Mouse (Mus musculus) CH12.LX (cell line): Measurements from ENCODE around the gene Gnat1. TPM values are rescaled to one million over a fixed set of nuclear protein-coding genes. Genes with fewer than 3 reads are reported as not detected.

ENCODE experiments used
- DNase-seq: peaks from one replicate; pipeline ENCODE4 v3.0.0-alpha.2; 2013; ENCODE audit errors: extremely low read depth
- H3K27ac ChIP-seq: 2 replicates; pipeline ENCODE4 v1.5.1; 2012; ENCODE audit warnings: low read depth, mild to moderate bottlenecking, control low read depth, moderate library complexity; ENCODE audit not compliant: insufficient read depth
- H3K27me3 ChIP-seq: replicated peaks from 2 replicates; pipeline ENCODE3; 2012; ENCODE audit warnings: inconsistent platforms
- H3K36me3 ChIP-seq, 2 experiments: replicated peaks in 1 of 2; 2 replicates each; pipeline versions ENCODE3 to v1.6.1; 2012; ENCODE audit warnings: inconsistent platforms in 1 of 2, low read length in 1 of 2, mild to moderate bottlenecking in 1 of 2, mixed read lengths in 1 of 2, moderate library complexity in 1 of 2; ENCODE audit not compliant: control insufficient read depth in 1 of 2, insufficient read depth in 1 of 2
- H3K4me1 ChIP-seq, 2 experiments: 2 replicates each; pipeline ENCODE4 v1.6.1; 2012; ENCODE audit warnings: inconsistent platforms in 1 of 2, moderate library complexity in 1 of 2; ENCODE audit not compliant: insufficient read depth in 2 of 2, control insufficient read depth in 1 of 2
- H3K4me2 ChIP-seq: 2 replicates; pipeline ENCODE4 v1.6.1; 2012; ENCODE audit warnings: low read depth, mild to moderate bottlenecking, control low read depth; ENCODE audit not compliant: poor library complexity, insufficient read depth, severe bottlenecking
- H3K4me3 ChIP-seq, 3 experiments: fragments of 150-350 bp in 1 of 3; sonication (generic) in 1 of 3; replicated peaks in 1 of 3; 2 replicates each; pipeline versions ENCODE3 to v1.5.1; 2011 to 2012; ENCODE audit warnings: low read depth in 2 of 3, low read length in 2 of 3, mild to moderate bottlenecking in 2 of 3, moderate library complexity in 2 of 3, control low read depth in 1 of 3, improper control_type of control experiment in 1 of 3, inconsistent platforms in 1 of 3, mixed read lengths in 1 of 3; ENCODE audit not compliant: poor library complexity in 1 of 3
- H3K79me2 ChIP-seq: replicated peaks from 2 replicates; pipeline ENCODE4 v1.6.1; 2012; ENCODE audit warnings: mild to moderate bottlenecking, moderate library complexity; ENCODE audit not compliant: control insufficient read depth, poor library complexity, insufficient read depth, severe bottlenecking; ENCODE audit errors: extremely low read depth
- H3K9ac ChIP-seq: 2 replicates; pipeline ENCODE4 v1.6.1; 2012; ENCODE audit warnings: low read depth, mild to moderate bottlenecking, control low read depth, moderate library complexity; ENCODE audit not compliant: insufficient read depth
- H3K9me3 ChIP-seq: replicated peaks from 2 replicates; pipeline ENCODE3; 2012; ENCODE audit warnings: low read length, inconsistent platforms, mixed read lengths
- EP300 ChIP-seq: IDR thresholded peaks from 2 replicates; pipeline ENCODE4 v1.6.1; 2011; ENCODE audit warnings: low read length, improper control_type of control experiment
- ETS1 ChIP-seq: conservative IDR thresholded peaks from 2 replicates; pipeline ENCODE4 v1.6.1; 2012; ENCODE audit warnings: low read depth, mild to moderate bottlenecking, inconsistent platforms, low read length, improper control_type of control experiment, moderate library complexity
- GABPA ChIP-seq: IDR thresholded peaks from 2 replicates; pipeline ENCODE4 v1.6.1; 2012; ENCODE audit warnings: low read depth, low read length, improper control_type of control experiment, inconsistent platforms; ENCODE audit not compliant: insufficient replicate concordance
- IRF4 ChIP-seq: IDR thresholded peaks from 2 replicates; pipeline ENCODE4 v1.6.1; 2014; ENCODE audit warnings: low read depth, mild to moderate bottlenecking, inconsistent platforms, low read length, improper control_type of control experiment
- KAT2A ChIP-seq: IDR thresholded peaks from 2 replicates; pipeline ENCODE4 v1.6.1; 2012; ENCODE audit warnings: low read length, improper control_type of control experiment, inconsistent platforms; ENCODE audit not compliant: insufficient replicate concordance
- MAFK ChIP-seq: IDR thresholded peaks from 2 replicates; pipeline ENCODE4 v1.6.1; 2011; ENCODE audit warnings: low read length, improper control_type of control experiment; ENCODE audit not compliant: insufficient replicate concordance
- MAZ ChIP-seq: IDR thresholded peaks from 2 replicates; pipeline ENCODE4 v1.6.1; 2012; ENCODE audit warnings: low read depth, mild to moderate bottlenecking, inconsistent platforms, low read length, improper control_type of control experiment, moderate library complexity
- MXI1 ChIP-seq: IDR thresholded peaks from 2 replicates; pipeline ENCODE4 v1.6.1; 2011; ENCODE audit warnings: mild to moderate bottlenecking, low read depth, low read length, improper control_type of control experiment
- NELFE ChIP-seq: IDR thresholded peaks from 2 replicates; pipeline ENCODE4 v1.6.1; 2011; ENCODE audit warnings: low read depth, low read length, improper control_type of control experiment
- PAX5 ChIP-seq: IDR thresholded peaks from 2 replicates; pipeline ENCODE4 v1.6.1; 2012; ENCODE audit warnings: low read length, inconsistent platforms, mixed read lengths
- POLR2A ChIP-seq: IDR thresholded peaks from 2 replicates; pipeline ENCODE4 v1.6.1; 2011; ENCODE audit warnings: low read depth, mild to moderate bottlenecking, improper control_type of control experiment, low read length
- TBP ChIP-seq: conservative IDR thresholded peaks from 2 replicates; pipeline ENCODE4 v1.6.1; 2011; ENCODE audit warnings: low read depth, low read length, improper control_type of control experiment
- ZNF384 ChIP-seq: IDR thresholded peaks from 2 replicates; pipeline ENCODE4 v1.6.1; 2012; ENCODE audit warnings: low read depth, low read length, improper control_type of control experiment, inconsistent platforms
- dilution Hi-C: fragments of 300-500 bp; cut with MboI; formaldehyde crosslinking; loops from 2 replicates; pipeline ENCODE4 v1.14.3; 2020; ENCODE audit warnings: low sequenced_read_pairs; ENCODE audit not compliant: extremely low pct_unique_long_range_greater_than_20kb, extremely low pct_ligation_motif_present
- in situ Hi-C: fragments of 300-500 bp; cut with MboI; formaldehyde crosslinking; loops from 3 replicates; pipeline ENCODE4 v1.14.3; 2019; ENCODE audit warnings: low sequenced_read_pairs, low pct_ligation_motif_present, low pct_unique_long_range_greater_than_20kb, mixed read lengths
- polyA plus RNA-seq: library from polyadenylated mRNA; unstranded; fragments of >175 nt; gene quantifications from 2 replicates; pipeline ENCODE4 v1.2.1, GENCODE M21; 2012; ENCODE audit warnings: low read depth; ENCODE audit not compliant: insufficient read length
- total RNA-seq, 2 experiments: library from RNA; depleted of rRNA; stranded (reverse); fragments of 300-350 nt in 1 of 2; fragments of >200 nt in 1 of 2; gene quantifications; 2 replicates each; pipeline ENCODE4 v1.2.3; 2012 to 2014

Gnat1 gene
- total and polyA plus RNA-seq, 3 experiments = 3.0 TPM; not detected in 2

DNA sequence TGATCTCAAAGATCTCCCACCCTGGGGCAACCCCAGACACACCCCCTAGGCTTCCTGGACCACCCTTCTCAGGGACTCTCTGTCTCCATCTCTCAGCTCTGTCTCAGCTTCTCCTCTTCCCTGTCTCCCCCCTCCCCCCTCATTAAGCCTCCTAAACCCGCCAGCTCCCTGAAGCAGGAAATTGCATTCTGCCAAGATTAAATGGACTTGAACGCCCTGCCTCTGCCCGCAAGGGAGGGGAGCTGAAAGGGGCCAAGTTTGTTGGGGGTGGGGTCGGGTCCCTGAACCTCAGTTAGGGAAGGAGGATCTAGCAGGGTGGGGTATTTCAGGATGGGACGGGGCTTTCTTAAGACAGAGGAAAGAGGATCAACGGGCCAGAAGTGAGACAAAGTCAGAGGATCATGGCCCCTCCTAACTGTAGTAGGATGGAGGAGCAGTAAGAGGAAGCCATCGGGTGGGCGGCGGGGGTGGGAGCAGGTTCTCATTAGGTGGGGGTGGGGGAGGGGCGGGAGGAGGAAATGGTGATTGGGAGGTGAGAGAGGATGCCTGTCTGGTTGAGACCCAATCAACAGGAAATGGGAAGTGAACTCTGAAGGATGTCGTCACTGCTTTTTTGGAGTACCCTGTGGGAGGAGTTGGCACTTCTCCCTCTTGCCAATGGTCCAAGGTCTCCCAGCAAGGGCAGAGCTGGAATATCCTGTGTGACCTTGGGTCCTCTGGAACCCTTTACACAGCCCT, 44.5 kb upstream of the Gnat1 start:
- Histone ChIP-seq H3K36me3 (no peaks in the 10 kb centered on the region), H3K9ac (no peak overlapping the region), H3K9me3 (no peaks in the 10 kb centered on the region), H3K79me2 (no peaks in the 10 kb centered on the region), H3K4me3 (no peak overlapping the region), H3K4me1 (peaks cover 0 to 8% of the 10 kb centered on the region in 2 experiments; a peak in 2 of 4 replicates), H3K27ac (no peak overlapping the region), H3K27me3 (peaks cover 88% of the 10 kb centered on the region), H3K4me2 (no peak overlapping the region)
- dilution Hi-C loops (no loop called here), in situ Hi-C loops (no loop called here)
- no peak for DNase-seq
- TF ChIP-seq GABPA (no peak), ETS1 (no peak), TBP (no peak)

DNA sequence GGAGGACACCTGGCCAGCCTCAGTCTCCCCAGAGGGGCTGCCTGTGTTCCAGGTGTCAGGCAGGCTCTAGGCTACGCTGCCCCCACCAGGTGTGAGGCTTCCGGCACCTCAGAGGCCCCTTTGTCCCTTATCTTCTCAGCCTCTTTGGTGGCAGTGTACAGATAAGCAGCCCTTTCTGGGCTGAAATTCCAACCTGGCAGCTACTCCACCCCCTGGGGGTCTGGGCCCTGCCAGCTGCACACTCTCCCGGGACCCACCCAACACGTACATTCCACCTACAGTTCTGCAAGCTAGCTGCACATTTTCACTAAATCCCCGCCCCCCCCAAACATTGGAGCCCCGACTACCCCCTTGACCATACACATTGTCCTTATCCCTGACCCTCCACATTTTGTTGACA, 43.8 kb upstream of the Gnat1 start:
- Histone ChIP-seq H3K79me2 (no peaks in the 10 kb centered on the region), H3K27me3 (peaks cover 88% of the 10 kb centered on the region), H3K36me3 (no peaks in the 10 kb centered on the region), H3K27ac (no peak overlapping the region), H3K4me1 (peaks cover 0 to 8% of the 10 kb centered on the region in 2 experiments; a peak in 2 of 4 replicates), H3K9ac (no peak overlapping the region), H3K4me2 (no peak overlapping the region), H3K4me3 (no peak overlapping the region), H3K9me3 (no peaks in the 10 kb centered on the region)
- in situ Hi-C loops = no loop called here
- dilution Hi-C loops = no loop called here
- TF ChIP-seq POLR2A (no peak), MAFK (no peak), KAT2A (no peak), EP300 (no peak), ZNF384 (no peak), ETS1 (no peak), PAX5 (no peak), TBP (no peak), MAZ (no peak), MXI1 (no peak), IRF4 (no peak), NELFE (no peak)
- DNase-seq = no peak
